Mouse (Mus musculus) erythroblast, embryonic 14.5 days (primary cell): ENCODE results near the gene Rrad.

Experiments used
- GATA1 ChIP-seq: IDR thresholded peaks from 2 replicates; pipeline ENCODE4 v1.6.1; 2012; ENCODE audit warnings: low read length, inconsistent platforms, mixed read lengths
- TAL1 ChIP-seq: IDR thresholded peaks from 3 replicates; pipeline ENCODE4 v1.6.1; 2012; ENCODE audit warnings: low read length, inconsistent platforms, mixed read lengths

- TF ChIP-seq GATA1 (no peak), TAL1 (no peak)
Observed at GRCm38 (mm10) chr8:104654984-104655383, 23.9 kb upstream of the Rrad start.
